Mouse (Mus musculus): ENCODE results near the gene Cavin4.

Gene Cavin4

DNA sequence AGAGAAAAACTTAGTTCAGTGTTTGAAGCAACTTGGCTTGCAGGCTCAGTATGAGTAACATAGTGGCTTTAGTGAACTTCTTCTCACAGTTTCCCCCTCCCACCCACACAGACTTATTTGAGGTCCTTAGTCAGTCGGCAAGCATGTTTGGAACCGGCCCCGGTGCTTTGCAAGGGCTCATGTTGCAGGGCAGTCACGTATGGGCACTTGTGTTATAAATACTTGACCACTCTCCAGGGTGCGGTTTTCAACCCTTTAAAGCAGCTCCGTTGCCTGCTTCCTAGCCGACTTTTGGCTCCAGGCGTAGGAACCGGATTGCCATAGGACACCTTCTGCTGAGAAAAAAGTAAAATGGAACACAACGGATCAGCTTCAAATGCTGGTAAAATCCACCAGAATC, at the start of gene Cavin4:
Gene Cavin4 (plus strand): TSS at position 244 of the 400 bp plus-strand sequence.
- no peak for DNase-seq (ENCODE audit: low spot score)

DNA sequence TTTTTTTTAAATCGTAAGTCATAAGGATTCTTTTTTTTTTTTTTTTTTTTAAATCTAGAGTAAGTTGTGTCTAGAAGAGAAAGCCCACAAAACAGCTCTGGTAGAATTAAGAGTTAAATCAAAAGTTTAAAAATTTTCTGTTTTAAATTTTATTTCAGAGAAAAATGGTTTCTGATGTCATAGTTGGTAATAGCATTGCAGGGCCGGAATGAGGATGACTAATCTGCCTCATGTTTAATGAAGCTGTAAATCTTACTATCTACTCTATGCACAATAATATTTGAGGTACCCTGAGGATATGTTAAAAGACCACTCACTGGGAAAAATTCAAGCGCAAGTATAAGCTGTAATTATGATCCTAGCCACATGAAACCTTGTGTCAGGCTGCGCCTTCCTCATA, 47.8 kb upstream of the Cavin4 start:
- no peak for DNase-seq (ENCODE audit: low spot score)

DNA sequence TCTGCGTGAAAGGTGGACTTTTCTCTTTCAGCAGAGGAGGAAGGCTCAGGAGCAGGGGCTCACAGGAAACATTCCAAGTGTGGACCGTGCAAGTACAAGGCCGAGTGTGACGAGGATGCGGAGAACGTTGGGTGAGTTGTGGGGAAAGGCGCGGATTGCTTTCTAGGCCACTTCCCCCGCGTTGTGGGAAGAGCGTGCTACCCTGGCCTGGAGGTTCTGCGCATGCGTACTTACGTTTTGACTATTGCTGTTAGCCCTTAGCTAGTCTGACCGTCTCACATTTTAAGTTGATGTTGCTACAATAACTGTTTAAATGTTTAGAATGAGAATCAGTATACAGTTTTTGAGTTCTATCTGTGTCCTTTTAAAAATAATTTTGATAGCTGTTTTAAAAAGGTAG, 46.1 kb upstream of the Cavin4 start:
- DNase-seq (ENCODE audit: low spot score): no peak

DNA sequence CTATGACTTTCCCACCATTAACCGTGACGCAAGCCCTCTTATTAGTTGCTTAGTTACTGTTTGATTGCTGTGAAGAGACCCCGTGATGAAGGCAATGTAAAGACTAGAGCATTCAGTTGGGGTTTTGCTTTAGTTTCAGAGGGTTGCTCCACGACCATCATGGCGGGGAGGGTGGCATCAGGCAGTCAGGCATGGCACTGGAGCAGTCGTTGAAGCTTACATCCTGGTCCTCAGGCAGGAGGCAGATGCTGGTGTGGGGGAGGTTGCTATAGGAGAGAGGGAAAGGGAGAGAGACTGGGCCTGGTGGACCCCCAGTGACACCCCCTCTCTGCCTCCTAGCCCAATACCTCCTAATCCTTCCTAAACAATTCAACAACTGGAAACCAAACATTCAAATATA, 43.2 kb upstream of the Cavin4 start:
- DNase-seq (ENCODE audit: low spot score): no peak

DNA sequence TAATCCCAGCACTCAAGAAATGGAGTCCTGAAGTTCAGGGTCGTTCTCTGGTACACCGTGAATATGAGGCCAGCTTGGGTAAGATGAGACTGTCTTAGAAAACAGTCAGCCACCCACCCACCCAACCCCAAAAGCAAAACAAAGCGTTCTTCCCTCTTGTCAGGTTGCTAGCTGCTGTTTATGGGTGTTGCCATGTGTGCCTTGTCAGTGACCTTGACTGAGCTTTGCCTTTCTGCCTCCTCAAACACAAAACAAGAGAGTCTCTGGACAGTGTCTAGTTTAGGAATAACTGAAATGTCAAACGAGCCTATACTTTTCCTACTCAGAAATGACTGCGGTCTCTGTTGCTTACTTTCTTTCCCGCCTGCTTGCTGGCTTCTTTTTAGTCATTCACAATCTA, 41.1 kb upstream of the Cavin4 start:
- DNase-seq (ENCODE audit: low spot score): no peak

DNA sequence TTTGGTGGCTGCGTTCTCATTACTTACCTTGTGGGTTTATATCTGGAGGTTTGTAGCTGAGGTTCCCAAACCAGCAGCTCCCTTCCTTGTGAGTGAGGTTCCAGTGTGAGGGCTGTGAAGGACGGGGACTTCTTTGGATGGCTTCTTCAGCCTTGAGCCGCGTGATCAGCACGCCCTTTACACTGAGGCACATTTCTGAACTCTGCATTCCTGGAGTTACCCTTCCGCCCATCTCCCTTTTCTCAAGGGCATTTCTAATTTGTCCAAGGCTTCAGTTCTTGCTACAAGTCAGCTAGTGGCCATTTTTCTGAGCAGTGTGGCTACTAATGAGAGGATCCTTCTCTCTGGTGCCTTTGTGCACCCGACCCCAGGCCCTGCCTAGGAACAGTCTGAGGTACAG, 40.4 kb upstream of the Cavin4 start:
- DNase-seq (ENCODE audit: low spot score): no peak

DNA sequence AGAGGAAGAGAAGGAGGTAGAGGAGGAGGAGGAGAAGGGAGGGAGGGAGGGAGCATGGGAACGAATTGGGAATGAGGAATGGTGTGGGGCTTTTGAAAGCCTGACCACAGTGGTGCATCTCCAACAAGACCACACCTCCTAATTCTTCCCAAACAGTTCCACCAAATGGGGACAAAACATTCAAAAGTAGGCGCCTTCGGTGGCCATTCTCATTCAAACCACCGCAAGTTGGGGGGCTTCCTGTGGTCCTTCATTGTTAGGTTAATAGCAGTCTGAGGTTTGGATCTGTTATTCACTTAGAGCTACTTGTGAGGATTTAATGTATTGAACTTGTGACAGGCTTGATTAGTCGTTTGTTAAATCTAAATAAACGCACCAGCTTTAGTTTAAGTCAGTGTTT, 38.4 kb upstream of the Cavin4 start:
- no peak for DNase-seq (ENCODE audit: low spot score)

DNA sequence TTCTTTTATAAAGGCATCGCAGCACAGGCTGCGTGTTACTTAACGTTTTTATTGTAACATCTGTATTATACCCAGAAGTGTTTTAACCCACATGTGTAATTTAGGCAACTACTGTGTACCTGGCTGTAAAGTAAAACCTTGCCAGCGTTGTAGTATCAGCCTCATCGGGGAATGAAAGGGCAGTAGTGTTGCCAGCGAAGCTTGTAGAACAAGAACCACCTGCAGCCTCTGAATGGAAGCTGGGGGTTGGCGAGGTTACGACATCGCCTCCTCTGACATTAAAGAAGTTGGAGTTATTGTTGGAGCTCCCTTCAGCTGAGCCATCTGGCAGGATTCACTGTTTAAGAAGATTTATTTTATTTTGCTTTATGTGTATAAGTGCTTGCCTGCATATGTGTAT, 37.5 kb upstream of the Cavin4 start:
- DNase-seq (ENCODE audit: low spot score): peak; percentile 36

DNA sequence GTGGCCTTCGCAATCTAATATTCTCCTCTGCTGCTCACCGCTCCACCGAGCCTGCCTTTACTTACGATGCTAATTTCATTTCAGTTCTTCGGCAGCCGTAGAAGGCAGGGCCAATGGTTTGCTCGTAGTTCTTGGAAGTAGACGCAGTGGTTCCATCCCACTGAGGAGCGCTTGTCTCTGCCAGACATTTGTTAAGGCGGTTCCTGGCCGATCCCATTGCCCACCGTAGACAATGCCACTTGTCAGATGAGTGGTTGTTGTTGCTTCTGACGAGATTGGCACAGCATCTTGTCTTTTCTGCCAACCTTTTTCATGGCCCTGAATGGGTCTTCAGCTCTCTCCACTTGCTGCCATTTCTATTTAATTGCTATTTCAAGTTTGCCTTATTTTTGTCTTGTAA, 33.9 kb upstream of the Cavin4 start:
- DNase-seq (ENCODE audit: low spot score): no peak

DNA sequence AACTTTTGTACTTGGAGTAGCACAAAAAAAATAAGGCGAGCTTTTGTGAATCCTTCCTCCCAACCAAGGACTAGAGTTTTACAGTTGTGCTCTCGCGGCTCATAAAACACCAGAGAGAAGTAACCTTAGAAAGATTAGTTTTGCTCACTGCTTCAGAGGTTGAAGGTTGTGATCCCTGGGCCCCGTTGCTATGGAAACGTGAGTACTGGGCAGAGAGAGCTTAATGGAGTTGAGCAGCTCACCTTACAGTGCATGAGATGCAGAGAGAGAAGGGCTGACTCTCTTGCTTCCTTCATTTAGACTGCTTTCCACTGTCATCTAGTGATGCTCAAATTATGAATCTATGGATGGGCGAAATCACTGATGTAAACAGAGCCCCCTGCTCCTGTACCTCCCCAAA, 29.8 kb upstream of the Cavin4 start:
- no peak for DNase-seq (ENCODE audit: low spot score)

DNA sequence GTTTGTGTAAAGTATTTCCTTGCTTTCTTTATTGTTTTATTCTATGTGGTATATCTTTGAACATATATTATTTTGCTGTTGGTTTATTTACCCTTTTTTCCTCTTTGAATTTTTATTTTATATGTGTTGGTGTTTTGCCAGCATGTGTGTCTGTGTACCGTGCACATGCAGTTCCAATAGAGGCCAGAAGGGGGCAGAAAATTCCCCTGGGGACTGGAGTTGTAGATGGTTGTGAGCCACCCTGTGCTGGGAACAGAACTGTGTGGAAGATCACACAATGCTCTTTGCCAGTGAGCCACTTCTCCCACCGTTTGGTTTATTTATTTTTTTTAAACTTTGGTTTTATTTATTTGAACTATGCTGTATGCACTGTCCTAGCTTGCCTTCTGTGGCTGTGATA, 29.3 kb upstream of the Cavin4 start:
- no peak for DNase-seq (ENCODE audit: low spot score)

DNA sequence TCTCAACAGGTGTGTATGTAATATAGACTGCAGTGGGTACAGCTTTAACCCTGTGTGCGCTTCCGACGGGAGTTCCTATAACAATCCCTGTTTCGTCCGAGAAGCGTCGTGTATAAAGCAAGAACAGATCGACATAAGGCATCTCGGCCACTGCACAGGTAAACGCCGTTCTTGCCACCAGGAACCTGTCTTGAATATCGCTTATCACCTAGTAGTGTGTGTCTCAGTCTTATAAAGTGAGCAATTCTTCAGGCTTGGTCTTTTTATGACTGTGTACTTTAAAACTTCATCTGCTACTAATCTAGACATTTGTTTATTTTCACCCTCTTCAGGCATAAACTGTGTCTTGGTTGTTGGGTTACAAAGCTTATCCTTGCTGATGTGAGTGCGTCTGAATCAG, 26.5 kb upstream of the Cavin4 start:
- no peak for DNase-seq (ENCODE audit: low spot score)

DNA sequence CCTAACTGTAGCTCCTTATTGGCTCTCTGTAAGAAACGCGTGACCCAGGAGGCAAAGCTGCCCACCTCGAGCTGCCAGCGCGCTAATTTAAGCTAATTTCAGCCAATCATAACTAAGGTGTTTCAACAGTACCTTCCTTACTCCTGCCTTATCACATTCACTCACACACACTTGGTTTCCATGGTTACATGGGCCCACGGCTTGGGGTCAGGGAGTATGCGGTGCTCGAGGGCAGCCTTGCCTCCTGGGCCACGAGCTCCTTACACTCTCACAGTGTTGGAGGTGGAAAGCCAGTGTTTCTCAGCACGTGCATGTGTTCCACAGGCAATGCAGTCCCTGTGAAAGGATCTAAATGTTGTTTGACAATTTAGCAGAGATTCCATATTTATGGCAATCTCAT, 25.2 kb upstream of the Cavin4 start:
- no peak for DNase-seq (ENCODE audit: low spot score)

DNA sequence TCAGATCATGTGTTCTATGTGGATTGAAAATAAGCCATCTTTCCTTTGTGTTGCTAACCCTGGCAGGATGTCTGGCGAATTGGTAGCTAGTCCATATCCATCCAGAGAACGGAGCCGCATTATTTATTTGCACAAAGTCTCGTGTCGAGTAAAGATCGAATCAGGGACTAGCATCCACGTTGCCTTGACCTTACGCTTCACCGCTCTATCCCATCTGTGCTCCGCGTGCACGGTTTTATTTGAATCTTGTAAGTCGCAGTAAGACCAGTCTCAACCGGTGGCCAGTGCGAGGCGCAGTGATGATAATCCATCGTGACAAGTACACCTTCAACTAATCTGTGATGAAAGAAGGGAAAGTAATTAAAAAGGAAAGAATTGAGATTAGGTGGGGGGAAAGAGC, 23.8 kb upstream of the Cavin4 start:
- no peak for DNase-seq (ENCODE audit: low spot score)

DNA sequence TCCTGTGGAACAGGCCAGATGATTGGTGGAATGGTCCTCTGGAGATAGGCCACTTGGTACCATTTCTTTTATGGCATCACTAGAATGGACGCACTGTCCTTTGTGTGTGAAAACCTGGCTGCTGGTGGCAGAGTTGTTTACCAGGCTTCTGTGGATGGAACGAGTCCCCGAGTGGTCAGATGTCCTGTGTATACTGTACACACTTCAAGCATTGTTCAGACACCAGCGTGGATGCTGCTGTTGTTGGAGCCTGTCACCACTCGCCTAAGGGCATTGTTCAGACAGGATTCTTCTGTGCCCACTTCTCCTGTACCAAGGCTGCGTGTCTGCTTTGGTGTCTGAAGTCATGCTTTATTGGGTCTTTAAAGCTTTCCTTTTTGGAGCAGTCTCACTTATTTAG, 19.5 kb upstream of the Cavin4 start:
- DNase-seq (ENCODE audit: low spot score): no peak

DNA sequence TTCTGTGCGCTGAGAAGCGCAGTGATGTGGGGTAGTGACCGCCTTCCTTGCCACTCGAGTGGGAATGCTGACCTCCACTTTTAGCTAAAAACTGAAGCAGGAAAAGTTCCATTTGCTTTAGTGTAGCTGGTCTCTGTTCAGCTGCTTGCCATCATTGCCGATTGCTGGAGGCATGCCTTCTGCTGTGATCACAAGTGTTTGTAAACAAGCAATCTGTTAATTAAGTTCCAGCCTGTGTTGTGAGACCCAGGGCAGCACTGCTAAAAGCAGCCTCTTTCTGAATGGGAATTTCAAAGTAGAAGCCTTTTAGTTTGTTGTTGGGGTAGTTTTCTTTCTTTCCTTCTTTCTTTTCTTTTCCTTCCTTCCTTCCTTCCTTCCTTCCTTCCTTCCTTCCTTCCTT, 17.2 kb upstream of the Cavin4 start:
- no peak for DNase-seq (ENCODE audit: low spot score)

DNA sequence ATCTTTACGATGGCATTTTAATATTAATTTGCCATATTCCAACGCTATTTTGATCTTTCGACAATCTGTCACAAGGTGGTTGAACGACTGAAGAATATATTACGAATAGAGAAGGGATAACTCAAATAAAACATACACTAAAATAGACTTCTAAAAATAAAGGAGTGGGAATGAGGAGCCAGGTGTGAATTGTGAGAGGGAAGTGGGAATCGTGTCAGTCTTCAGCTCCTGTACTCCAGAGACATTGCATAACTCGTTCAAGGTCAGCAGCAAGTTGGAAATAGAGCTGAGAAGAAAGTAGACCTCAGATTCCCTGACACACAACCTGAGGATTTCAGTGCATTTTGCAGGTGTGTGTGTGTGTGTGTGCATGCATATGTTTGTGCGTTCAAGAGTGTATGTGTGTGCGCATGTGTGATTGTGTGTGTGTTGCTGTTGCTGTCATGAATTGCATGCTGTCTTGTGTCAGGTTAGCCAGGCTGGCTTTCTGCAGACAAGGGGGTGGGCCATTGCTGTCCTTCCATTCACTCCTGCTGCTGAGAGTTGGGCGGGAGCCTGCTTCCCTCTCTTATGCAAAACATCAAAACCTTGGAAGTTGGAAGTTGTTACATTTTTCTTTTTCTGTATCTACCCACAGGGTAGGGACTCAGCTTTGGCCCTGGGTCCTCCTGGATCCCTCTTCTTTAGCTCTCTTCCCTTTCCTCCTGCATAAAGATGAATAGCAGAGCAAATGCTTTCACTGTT, 12.5 kb upstream of the Cavin4 start:
- DNase-seq (ENCODE audit: low spot score): no peak

DNA sequence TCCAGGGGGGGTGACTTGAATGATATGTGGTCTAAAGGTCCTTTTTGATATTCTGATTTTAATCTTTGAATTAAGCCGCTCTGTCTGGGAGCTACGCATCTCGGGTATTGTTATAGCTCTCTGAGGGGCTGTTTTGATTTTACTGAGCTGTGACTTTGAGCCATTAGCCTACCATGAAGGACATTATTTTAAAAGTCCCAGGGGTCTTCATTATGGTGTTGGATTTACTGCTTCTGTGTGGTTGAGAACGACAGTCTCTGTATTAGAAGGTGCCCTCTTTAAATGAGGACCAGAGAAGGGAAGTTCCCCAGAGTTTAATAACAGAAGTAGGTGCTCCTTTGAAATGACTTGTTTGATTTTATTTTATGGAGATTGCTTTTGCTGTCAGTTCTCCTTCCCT, 9.2 kb upstream of the Cavin4 start:
- no peak for DNase-seq (ENCODE audit: low spot score)

DNA sequence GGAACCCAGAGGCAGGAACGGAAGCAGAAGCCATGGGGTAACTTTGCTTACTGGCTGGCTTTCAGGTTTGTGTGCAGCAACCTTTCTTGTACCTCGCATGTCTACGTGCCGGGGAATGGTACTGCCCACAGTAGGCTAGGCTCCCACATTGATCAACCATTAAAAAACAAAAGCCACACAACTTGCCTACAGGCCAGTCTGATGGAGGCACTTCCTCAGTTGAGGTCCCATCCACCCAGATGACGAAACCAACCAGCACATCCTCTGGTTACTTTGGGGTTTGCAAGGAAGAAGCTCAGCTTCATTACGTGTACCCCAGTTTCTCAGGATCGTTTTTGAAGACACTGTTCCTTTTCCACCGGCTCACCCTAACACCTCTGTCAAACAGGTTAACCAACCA, 6.8 kb upstream of the Cavin4 start:
- DNase-seq (ENCODE audit: low spot score): no peak

DNA sequence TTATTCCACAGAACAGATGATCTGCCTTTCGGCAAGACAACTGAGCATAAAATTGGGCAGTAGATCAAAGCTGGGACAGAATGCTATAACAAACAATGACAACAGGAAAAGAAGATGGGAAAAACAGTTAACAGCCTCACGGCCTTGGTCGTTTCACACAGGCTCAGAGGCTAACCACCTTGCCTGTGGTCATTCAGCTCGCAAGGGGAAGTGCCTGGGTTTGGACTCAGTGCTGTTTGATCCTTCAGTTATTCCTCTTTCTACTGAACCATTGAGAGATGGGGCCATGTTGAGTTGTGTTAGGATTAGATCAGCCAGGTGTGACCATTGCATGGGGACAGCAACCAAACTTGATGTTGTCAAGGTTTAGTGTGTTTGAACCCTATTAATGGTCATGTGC, 3.2 kb upstream of the Cavin4 start:
- DNase-seq (ENCODE audit: low spot score): no peak

DNA sequence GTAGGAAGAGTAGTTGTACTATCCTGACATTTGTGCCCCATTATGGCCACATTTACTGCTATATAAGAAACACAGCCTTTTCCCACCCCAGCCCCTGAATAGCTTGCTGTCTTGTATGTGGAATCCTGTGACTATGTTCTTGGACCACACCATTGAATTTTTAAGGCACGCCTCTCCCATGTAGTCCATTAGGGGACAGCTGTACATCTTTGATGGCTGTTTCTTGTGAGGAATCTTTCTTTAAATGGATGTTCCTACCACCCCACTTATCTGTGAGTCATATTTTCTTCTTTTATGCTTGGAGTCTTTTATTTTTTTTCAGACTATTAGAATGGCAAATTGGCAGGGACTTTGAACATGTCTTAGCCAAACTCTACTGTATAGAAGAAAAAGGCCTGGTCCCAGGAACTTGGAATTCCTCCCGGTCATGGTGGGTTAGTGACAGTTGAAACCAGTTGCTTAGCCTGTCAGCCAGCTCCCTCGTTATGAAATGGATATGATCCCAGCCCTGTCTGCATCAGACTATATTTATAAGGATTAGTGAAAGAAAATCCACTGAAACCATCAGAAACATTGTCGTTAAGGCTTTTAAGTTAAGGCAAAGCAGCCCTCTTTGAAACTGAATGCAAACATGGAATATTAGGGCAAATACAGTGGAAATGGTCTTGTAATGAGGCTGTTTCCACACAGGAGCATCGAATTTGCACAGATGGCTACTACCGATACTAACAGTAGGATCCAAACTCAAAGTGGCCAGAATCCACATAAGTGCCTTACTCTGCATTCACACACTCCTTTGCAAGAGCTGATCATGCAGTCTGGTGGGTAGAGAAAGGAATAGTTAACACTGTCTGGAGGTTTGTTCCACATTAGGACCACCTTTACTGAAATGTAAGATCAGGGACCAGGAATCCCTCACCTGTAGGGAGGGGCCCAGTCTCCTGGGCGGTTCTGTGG, 2.4 kb upstream of the Cavin4 start:
- DNase-seq (ENCODE audit: low spot score): no peak

DNA sequence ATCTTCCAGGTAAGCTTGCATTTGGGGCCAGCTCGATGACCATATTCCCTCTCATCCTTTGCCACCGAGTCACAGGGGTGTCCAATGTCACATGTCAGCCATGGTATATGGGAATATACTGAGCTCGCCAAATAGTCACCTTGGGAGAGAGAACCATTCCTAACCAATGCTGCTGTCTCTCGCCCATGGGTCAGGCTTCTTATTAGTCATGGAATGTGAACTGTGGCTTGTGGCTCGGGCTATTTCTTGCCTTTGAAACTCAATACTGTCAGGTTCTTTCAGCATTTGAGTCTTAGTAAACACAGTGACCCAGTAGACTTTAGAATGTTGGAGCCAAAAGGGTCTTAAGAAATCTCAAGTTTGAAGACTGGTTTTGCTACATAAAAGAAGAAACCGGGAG, 707 bp downstream of the Cavin4 start:
- DNase-seq (ENCODE audit: low spot score): no peak

DNA sequence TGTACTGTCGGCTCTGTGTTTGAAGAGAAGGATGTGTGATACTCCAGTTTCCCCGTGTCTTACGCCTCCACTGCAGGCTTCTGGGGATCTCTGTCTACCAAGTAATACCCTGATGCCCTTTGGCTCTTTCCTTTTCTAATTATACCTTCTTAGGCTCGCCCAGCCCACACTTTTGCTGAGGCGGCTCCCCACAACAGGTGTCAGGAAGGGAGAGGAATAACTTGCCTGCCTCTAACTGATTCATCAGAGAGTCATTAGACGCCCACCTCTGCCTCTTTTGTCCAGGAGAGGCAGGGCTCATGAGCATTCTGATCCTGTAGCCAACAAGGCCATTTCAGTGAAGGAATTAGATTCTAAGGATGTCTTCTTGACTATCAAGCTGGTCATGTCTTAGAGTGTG, 4.0 kb downstream of the Cavin4 start:
- no peak for DNase-seq (ENCODE audit: low spot score)

DNA sequence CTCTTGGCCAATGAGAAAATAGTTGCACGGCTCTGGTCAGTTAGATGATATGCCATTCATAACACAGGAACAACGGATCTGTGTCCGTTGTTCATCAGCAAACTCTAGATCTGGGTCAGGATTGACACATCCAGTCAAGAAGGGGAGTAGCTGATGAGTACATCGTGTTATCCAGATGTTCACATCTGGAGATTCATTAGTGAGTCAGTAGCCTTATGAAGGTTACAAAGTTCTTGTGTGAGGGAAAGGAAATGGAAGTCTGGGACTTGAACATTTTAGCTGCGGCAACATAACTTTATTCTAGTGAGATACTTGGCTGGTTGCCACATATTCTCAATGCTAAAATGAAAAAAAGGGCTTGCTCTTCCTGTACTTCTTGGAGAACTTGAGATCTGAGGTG, 9.6 kb downstream of the Cavin4 start:
- no peak for DNase-seq (ENCODE audit: low spot score)

All from urinary bladder, postnatal 14 days (tissue).